Mouse (Mus musculus) forebrain, postnatal 0 days (tissue): ENCODE results near the gene Supt4a. TPM values are rescaled to one million over a fixed set of nuclear protein-coding genes. Genes with fewer than 3 reads are reported as not detected.
A peak's percentile ranks its signal among the peaks of the same experiment; 100 is the strongest.

Experiments used
- ATAC-seq: fragments of 200-750 bp; cut with Nextera tagmentation; 2 replicates; pipeline ENCODE4 v1.8.0; 2017; ENCODE audit warnings: mild to moderate bottlenecking, moderate library complexity
- DNase-seq: peaks from one replicate; pipeline ENCODE4 v3.0.0-alpha.2; 2015
- H3K27ac ChIP-seq: fragments of 300-500 bp; sonication (generic); 2 replicates; pipeline ENCODE4 v1.5.1; 2014; ENCODE audit warnings: low read depth, mild to moderate bottlenecking, antibody characterized with exemption, low read length, moderate library complexity, mixed read lengths
- H3K27me3 ChIP-seq: fragments of 300-500 bp; sonication (generic); 2 replicates; pipeline ENCODE4 v1.6.1; 2014; ENCODE audit warnings: mild to moderate bottlenecking, low read length, mixed read lengths; ENCODE audit not compliant: insufficient read depth
- H3K36me3 ChIP-seq: fragments of 300-500 bp; sonication (generic); 2 replicates; pipeline ENCODE4 v1.6.1; 2014; ENCODE audit warnings: mild to moderate bottlenecking, moderate library complexity; ENCODE audit not compliant: insufficient read depth
- H3K4me1 ChIP-seq: fragments of 300-500 bp; sonication (generic); 2 replicates; pipeline ENCODE4 v1.6.1; 2014; ENCODE audit warnings: antibody characterized with exemption; ENCODE audit not compliant: insufficient read depth
- H3K4me2 ChIP-seq: fragments of 300-500 bp; sonication (generic); 2 replicates; pipeline ENCODE4 v1.6.1; 2014; ENCODE audit warnings: low read depth, mild to moderate bottlenecking, moderate library complexity
- H3K4me3 ChIP-seq: fragments of 300-500 bp; sonication (generic); 2 replicates; pipeline ENCODE4 v1.5.1; 2014; ENCODE audit warnings: low read depth, low read length, mixed read lengths
- H3K9ac ChIP-seq: fragments of 300-500 bp; sonication (generic); 2 replicates; pipeline ENCODE4 v1.6.1; 2014; ENCODE audit warnings: mild to moderate bottlenecking
- H3K9me3 ChIP-seq: fragments of 300-500 bp; sonication (generic); 2 replicates; pipeline ENCODE4 v1.6.1; 2016; ENCODE audit warnings: low read length
- CTCF ChIP-seq: sonication (generic); IDR thresholded peaks from 2 replicates; pipeline ENCODE4 v1.5.1; 2016; ENCODE audit warnings: antibody characterized with exemption, control low read depth, low read depth
- WGBS: fragments of 180-500 bp; shearing (Covaris S2); extraction: QIAGEN DNeasy Blood & Tissue Kit; methylation state at CpG from one replicate; pipeline ENCODE4 v1.1.7; 2014; 5-methylcytosine and 5-hydroxymethylcytosine counted together
- polyA plus RNA-seq: library from polyadenylated mRNA; unstranded; fragments of >200 nt; fragmentation: Nextera tagmentation; extraction: Ambion mirVana; gene quantifications from 2 replicates; pipeline ENCODE4 v1.2.1, GENCODE M21; 2015
- total RNA-seq: library from RNA; depleted of rRNA; stranded (reverse); fragments of >200 nt; gene quantifications from 2 replicates; pipeline ENCODE4 v1.2.3, GENCODE M21; 2014

Gene Supt4a
- total and polyA plus RNA-seq, 2 experiments from 2014 or later, result 64.9 to 141 TPM

DNA sequence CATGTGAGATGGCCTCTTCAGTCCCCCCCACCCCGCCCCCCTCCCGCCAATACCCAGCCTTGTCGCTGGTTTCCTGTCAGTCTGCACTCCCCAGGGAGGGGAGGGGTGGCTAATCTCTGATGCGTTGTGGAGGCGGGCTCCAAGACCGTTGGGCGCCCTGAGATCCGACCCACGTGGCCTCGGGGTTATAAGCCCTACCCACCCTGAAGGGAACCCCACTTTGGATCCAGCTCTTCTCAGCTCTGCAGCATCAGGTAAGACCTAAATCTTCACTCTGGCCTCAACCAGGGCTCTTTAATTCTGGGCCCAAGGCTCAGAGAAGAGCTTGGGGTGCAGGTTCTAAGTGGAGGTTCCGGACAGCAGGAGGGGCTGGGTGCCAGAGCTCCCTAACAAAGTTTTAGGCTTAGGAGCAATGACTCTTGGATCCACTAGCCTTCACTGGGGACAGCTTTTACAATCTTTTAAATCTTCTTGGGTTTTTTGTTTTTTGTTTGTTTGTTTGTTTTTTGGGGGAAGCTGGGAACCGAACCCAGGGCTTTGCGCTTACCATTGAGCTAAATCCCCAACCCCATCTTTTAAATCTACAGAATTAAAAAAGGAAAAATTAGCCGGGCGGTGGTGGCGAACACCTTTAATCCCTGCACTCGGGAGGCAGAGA lies 18.1 kb downstream of the Supt4a start:
- no peaks in the 10 kb centered on the region for H3K9me3 ChIP-seq
- no peaks in the 10 kb centered on the region for H3K27me3 ChIP-seq
- ATAC-seq (no peak), DNase-seq (no peak)
- no peaks in the 10 kb centered on the region for H3K36me3 ChIP-seq
- 78% methylated on average over 17 of the region's 17 CpGs for WGBS
- H3K4me3 ChIP-seq, result no peak overlapping the region
- 0 out of 2 replicates have a peak, but pooled peaks cover 10% of the 10 kb centered on the region for H3K4me1 ChIP-seq
- no peak overlapping the region for H3K27ac ChIP-seq
- H3K4me2 ChIP-seq, result no peak overlapping the region
- no peak overlapping the region for H3K9ac ChIP-seq
- TF ChIP-seq CTCF, result no peak

DNA sequence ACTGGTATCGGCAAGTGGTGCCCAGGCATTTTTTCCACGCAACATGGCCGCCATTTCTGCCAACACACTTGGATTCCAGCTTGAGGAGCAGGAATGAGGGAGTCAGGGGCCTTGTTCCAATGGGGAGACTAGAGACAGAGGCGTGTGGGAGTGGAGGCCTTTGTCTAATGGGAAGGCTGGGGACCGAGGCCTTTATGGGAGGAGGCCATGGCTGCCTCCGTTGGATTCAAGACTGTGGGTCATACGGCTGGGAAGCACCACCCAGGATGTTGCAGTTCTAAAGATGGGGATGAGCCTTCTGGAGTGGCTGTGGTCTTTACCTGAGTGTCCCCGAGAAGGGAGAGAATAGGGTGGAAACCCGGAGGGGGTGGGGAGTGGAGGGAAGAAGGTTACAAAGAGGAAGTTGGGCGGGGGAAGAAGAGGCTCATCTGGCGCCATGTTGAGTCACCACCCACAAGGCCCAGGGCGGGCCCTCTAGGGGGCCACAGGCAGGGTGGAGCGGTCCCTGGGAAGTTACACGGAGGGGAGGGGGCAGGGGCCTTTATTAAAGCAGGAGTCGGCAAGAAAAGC lies 19.0 kb downstream of the Supt4a start:
- Histone ChIP-seq H3K9me3 (no peaks in the 10 kb centered on the region), H3K9ac (no peak overlapping the region), H3K27ac (no peak overlapping the region), H3K36me3 (no peaks in the 10 kb centered on the region), H3K27me3 (no peaks in the 10 kb centered on the region), H3K4me1 (0 out of 2 replicates have a peak, but pooled peaks cover 13% of the 10 kb centered on the region), H3K4me3 (no peak overlapping the region), H3K4me2 (no peak overlapping the region)
- DNase-seq (no peak), ATAC-seq (no peak)
- TF ChIP-seq CTCF, result no peak
- WGBS, result 91% methylated on average over 15 of the region's 15 CpGs

DNA sequence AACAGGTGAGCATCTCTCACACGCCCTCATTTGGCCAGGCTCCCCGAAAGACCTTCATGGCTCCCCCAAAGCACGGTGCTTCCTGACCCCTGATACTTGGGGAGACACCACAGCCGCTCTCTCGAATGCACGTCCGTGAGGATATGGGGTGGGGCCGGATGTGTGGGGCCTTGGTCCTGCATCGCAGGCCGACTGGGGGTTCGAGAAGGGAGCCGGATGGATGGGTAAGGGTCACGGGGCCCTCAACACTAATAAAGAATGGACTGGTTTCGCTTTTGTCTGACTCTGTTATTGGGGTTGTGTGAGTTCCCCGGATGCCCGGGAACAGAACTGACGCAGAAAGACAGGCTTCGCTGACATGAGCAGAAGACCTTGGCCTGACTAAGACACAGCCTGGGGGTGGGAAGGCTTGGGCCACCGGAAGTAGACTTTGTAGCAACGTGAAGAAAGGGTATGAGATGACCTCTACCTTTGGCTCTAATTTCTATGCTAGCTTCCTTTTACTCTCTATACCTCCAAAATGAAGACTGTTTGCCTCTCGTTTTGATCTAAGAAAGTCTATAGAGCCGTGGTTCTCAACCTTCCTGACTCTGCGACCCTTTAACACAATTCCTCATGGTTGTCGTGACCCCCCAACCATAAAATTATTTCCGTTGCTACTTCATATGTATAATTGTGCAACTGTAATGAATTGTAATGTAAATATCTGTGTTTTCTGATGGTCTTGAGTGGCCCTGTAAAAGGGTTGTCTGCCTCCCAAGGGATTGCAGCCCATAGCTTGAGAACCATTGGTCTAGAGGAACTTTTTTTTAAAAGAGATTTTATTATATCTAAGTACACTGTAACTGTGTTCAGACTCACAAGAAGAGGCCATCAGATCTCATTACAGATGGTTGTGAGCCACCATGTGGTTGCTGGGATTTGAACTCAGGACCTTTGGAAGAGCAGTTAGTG lies 19.9 kb downstream of the Supt4a start:
- Histone ChIP-seq H3K9me3 (no peaks in the 10 kb centered on the region), H3K27ac (no peak overlapping the region), H3K4me3 (no peak overlapping the region), H3K4me1 (peaks cover 21% of the 10 kb centered on the region; the same call in 1 of the 2 replicates), H3K36me3 (no peaks in the 10 kb centered on the region), H3K27me3 (no peaks in the 10 kb centered on the region), H3K9ac (no peak overlapping the region), H3K4me2 (no peak overlapping the region)
- no peak for DNase-seq
- no peak for ATAC-seq
- WGBS, result 89% methylated on average over 25 of the region's 25 CpGs
- no peak for TF ChIP-seq CTCF

DNA sequence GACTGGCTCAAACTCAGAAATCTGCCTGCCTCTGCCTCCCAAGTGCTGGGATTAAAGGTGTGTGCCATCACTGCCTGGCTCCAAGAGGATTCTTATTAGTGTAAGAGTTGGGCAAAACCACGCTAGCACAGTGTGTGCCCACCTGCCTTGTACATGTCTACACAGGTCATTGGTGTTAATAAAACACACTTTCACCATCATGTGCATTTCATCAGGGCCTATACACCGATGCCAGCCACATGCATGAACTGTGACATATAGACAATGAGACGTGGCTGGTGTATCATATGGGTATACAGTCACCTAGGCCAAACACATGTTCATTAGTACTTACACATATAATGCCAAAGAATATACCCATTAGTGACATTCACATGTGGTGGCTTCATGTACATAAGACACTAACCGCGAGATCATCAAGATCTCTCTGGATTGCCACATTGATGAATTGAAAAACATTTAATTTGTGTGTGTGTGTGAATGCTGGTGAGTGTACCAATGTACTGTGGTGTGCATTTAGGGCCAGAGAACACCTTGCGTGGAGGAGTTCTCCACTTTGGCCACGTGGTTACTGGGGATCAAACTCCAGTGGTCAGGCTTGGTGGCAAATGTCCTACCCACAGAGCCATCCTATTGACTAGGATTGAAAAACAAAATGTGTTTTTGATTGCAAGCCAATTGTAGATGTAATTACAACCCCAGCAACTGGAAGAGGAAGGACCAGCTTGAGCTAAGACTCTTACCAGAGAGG lies 21.0 kb downstream of the Supt4a start:
- no peak for DNase-seq
- Histone ChIP-seq H3K27me3 (no peaks in the 10 kb centered on the region), H3K4me3 (no peak overlapping the region), H3K36me3 (no peaks in the 10 kb centered on the region), H3K27ac (no peak overlapping the region), H3K9ac (no peak overlapping the region), H3K4me1 (peaks cover 30% of the 10 kb centered on the region), H3K4me2 (no peak overlapping the region), H3K9me3 (no peaks in the 10 kb centered on the region)
- no peak for TF ChIP-seq CTCF
- ATAC-seq, result no peak
- 79% methylated on average over 7 of the region's 7 CpGs for WGBS

DNA sequence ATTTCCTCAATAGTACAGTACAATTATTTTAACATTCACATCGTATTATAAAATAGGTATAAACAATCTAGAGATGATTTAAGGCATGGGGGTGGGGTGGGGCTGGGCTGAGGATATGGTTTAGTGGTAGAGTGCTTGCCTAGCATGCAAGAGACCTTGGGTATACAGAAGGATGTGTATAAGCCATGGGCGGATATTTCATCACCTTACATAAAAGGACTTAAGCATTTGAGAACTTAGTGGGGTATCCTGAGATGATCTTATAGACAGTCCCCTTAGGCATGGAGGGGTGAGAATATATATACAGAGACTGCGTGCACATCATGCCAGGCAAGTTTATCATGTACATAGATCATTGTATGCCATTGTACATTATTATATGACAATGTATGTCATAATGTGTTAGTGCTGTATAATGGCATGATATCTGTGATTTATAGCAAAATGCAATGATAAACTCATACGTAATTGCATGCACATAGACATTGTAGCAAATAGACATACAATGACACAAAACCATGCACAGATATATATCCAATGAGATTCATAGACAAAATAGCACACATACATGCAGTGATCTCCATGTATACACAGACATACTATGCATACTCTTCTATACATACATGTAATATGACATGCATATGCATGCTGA lies 21.7 kb downstream of the Supt4a start:
- no peak for TF ChIP-seq CTCF
- H3K36me3 ChIP-seq, result no peaks in the 10 kb centered on the region
- peaks cover 33% of the 10 kb centered on the region for H3K4me1 ChIP-seq
- no peak overlapping the region for H3K27ac ChIP-seq
- ATAC-seq, result no peak
- WGBS, result 76% methylated on average over 4 of the region's 4 CpGs
- no peaks in the 10 kb centered on the region for H3K9me3 ChIP-seq
- no peak overlapping the region for H3K4me3 ChIP-seq
- no peaks in the 10 kb centered on the region for H3K27me3 ChIP-seq
- no peak overlapping the region for H3K4me2 ChIP-seq
- no peak for DNase-seq
- H3K9ac ChIP-seq, result no peak overlapping the region

DNA sequence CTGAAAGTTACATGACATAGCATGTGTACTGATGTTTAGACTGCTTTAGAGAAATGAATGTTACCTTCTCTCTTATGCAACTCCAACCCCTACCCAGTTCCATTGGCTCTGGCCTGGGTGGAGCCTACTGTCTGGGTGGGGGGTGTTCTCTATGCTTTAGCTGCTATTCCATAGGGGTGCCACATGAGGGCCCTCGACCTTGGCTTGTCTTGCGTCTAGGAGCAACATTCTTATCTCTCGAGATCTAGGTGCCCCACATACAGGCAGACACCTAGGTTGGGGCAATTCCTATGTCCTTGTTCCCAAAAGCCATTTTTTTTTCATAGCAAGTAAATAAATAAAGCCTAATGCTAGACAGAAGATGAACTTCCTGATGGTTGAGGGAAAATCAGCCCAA lies 22.3 kb downstream of the Supt4a start:
- TF ChIP-seq CTCF, result peak; percentile 57
- ATAC-seq (peak; percentile 27; the same call in 1 of the 2 replicates), DNase-seq (peak; percentile 63)
- Histone ChIP-seq H3K4me2 (peak overlapping the region; percentile 95), H3K36me3 (no peaks in the 10 kb centered on the region), H3K27ac (peak overlapping the region; percentile 90), H3K4me3 (no peak overlapping the region), H3K9ac (peak overlapping the region; percentile 82; the same call in 1 of the 2 replicates), H3K27me3 (no peaks in the 10 kb centered on the region), H3K4me1 (peaks cover 34% of the 10 kb centered on the region), H3K9me3 (no peaks in the 10 kb centered on the region)
- under 1% methylated on average over 3 of the region's 3 CpGs for WGBS
